Mouse (Mus musculus): Measurements from ENCODE around the gene Nfib. TPM values are rescaled to one million over a fixed set of nuclear protein-coding genes. Genes with fewer than 3 reads are reported as not detected.

Gene Nfib
- total and polyA plus RNA-seq, 3 experiments = 0.04 to 0.11 (median 0.09) TPM

GRCm38 (mm10) chr4:82443441-82443840 lies 262.1 kb downstream of the Nfib start:
- H3K4me3 ChIP-seq (replicated peaks in 1 of 3; ENCODE audit: low read depth in 2 of 3, low read length in 2 of 3, poor library complexity in 1 of 3) = no peak overlapping the region
- TF ChIP-seq SIN3A (IDR thresholded peaks at IDR 0.05; ENCODE audit: low read length) = no peak
- no peak for TF ChIP-seq PAX5 (IDR thresholded peaks at IDR 0.05; ENCODE audit: low read length)
- no peak for TF ChIP-seq ZNF384 (IDR thresholded peaks at IDR 0.05; ENCODE audit: low read depth, low read length)
- TF ChIP-seq JUND (conservative IDR thresholded peaks at IDR 0.05; ENCODE audit: low read depth, low read length) = no peak
- no peak for TF ChIP-seq ZKSCAN1 (IDR thresholded peaks at IDR 0.05; ENCODE audit: borderline replicate concordance, low read depth, low read length)
- TF ChIP-seq TCF12 (IDR thresholded peaks at IDR 0.05; ENCODE audit: low read depth, low read length) = no peak
- TF ChIP-seq EP300 (IDR thresholded peaks at IDR 0.05; ENCODE audit: low read length) = no peak
- no peak for TF ChIP-seq USF2 (conservative IDR thresholded peaks at IDR 0.05; ENCODE audit: low read depth, low read length)
- no peak for TF ChIP-seq TBP (conservative IDR thresholded peaks at IDR 0.05; ENCODE audit: low read depth, low read length)
- TF ChIP-seq ZC3H11A (IDR thresholded peaks at IDR 0.05; ENCODE audit: low read depth, low read length) = no peak
- TF ChIP-seq SMC3 (IDR thresholded peaks at IDR 0.05; ENCODE audit: low read depth, low read length) = no peak
- in situ Hi-C loops (cut with MboI; ENCODE audit: low pct_ligation_motif_present, low pct_unique_long_range_greater_than_20kb, low sequenced_read_pairs) = no loop called here
- H3K79me2 ChIP-seq (replicated peaks; ENCODE audit: control insufficient read depth, extremely low read depth, insufficient read depth, poor library complexity, severe bottlenecking) = no peaks in the 10 kb centered on the region
- no peak for DNase-seq (ENCODE audit: extremely low read depth)
- H3K9ac ChIP-seq (ENCODE audit: insufficient read depth, low read depth) = no peak overlapping the region
- no peaks in the 10 kb centered on the region for H3K9me3 ChIP-seq (replicated peaks; ENCODE audit: low read length)
- dilution Hi-C loops (cut with MboI; ENCODE audit: extremely low pct_ligation_motif_present, extremely low pct_unique_long_range_greater_than_20kb, low sequenced_read_pairs) = no loop called here
- H3K4me2 ChIP-seq (ENCODE audit: insufficient read depth, low read depth, poor library complexity, severe bottlenecking) = no peak overlapping the region
- no peak overlapping the region for H3K27ac ChIP-seq (ENCODE audit: insufficient read depth, low read depth)
- H3K4me1 ChIP-seq (ENCODE audit: control insufficient read depth in 1 of 2, insufficient read depth in 2 of 2) = no peaks in the 10 kb centered on the region; a peak in 1 of 4 replicates
- no peaks in the 10 kb centered on the region for H3K27me3 ChIP-seq (replicated peaks)
- no peaks in the 10 kb centered on the region for H3K36me3 ChIP-seq (replicated peaks in 1 of 2; ENCODE audit: control insufficient read depth in 1 of 2, insufficient read depth in 1 of 2, low read length in 1 of 2)

- H3K36me3 ChIP-seq (replicated peaks in 1 of 2; ENCODE audit: control insufficient read depth in 1 of 2, insufficient read depth in 1 of 2, low read length in 1 of 2) = no peaks in the 10 kb centered on the region
- H3K27me3 ChIP-seq (replicated peaks) = no peaks in the 10 kb centered on the region
- TF ChIP-seq ELF1 (IDR thresholded peaks at IDR 0.05; ENCODE audit: low read depth, low read length) = no peak
- TF ChIP-seq BHLHE40 (IDR thresholded peaks at IDR 0.05; ENCODE audit: low read depth, low read length) = no peak
- TF ChIP-seq ZKSCAN1 (IDR thresholded peaks at IDR 0.05; ENCODE audit: borderline replicate concordance, low read depth, low read length) = no peak
- TF ChIP-seq USF1 (IDR thresholded peaks at IDR 0.05; ENCODE audit: low read depth, low read length) = no peak
- H3K4me3 ChIP-seq (replicated peaks in 1 of 3; ENCODE audit: low read depth in 2 of 3, low read length in 2 of 3, poor library complexity in 1 of 3) = no peak overlapping the region
- no peak for DNase-seq (ENCODE audit: extremely low read depth)
- H3K4me1 ChIP-seq (ENCODE audit: control insufficient read depth in 1 of 2, insufficient read depth in 2 of 2) = no peaks in the 10 kb centered on the region; a peak in 1 of 4 replicates
- in situ Hi-C loops (cut with MboI; ENCODE audit: low pct_ligation_motif_present, low pct_unique_long_range_greater_than_20kb, low sequenced_read_pairs) (no loop called here), dilution Hi-C loops (cut with MboI; ENCODE audit: extremely low pct_ligation_motif_present, extremely low pct_unique_long_range_greater_than_20kb, low sequenced_read_pairs) (no loop called here)
- no peaks in the 10 kb centered on the region for H3K9me3 ChIP-seq (replicated peaks; ENCODE audit: low read length)
- H3K79me2 ChIP-seq (replicated peaks; ENCODE audit: control insufficient read depth, extremely low read depth, insufficient read depth, poor library complexity, severe bottlenecking) = no peaks in the 10 kb centered on the region
- no peak overlapping the region for H3K27ac ChIP-seq (ENCODE audit: insufficient read depth, low read depth)
- H3K9ac ChIP-seq (ENCODE audit: insufficient read depth, low read depth) = no peak overlapping the region
- no peak overlapping the region for H3K4me2 ChIP-seq (ENCODE audit: insufficient read depth, low read depth, poor library complexity, severe bottlenecking)
These were observed 262.5 kb downstream of the Nfib start for GRCm38 (mm10) chr4:82443003-82443402.

- no peak overlapping the region for H3K9ac ChIP-seq (ENCODE audit: insufficient read depth, low read depth)
- no peaks in the 10 kb centered on the region; a peak in 1 of 4 replicates for H3K4me1 ChIP-seq (ENCODE audit: control insufficient read depth in 1 of 2, insufficient read depth in 2 of 2)
- dilution Hi-C loops (cut with MboI; ENCODE audit: extremely low pct_ligation_motif_present, extremely low pct_unique_long_range_greater_than_20kb, low sequenced_read_pairs) = no loop called here
- no peaks in the 10 kb centered on the region for H3K79me2 ChIP-seq (replicated peaks; ENCODE audit: control insufficient read depth, extremely low read depth, insufficient read depth, poor library complexity, severe bottlenecking)
- H3K4me3 ChIP-seq (replicated peaks in 1 of 3; ENCODE audit: low read depth in 2 of 3, low read length in 2 of 3, poor library complexity in 1 of 3) = no peak overlapping the region
- H3K9me3 ChIP-seq (replicated peaks; ENCODE audit: low read length) = no peaks in the 10 kb centered on the region
- no peaks in the 10 kb centered on the region for H3K36me3 ChIP-seq (replicated peaks in 1 of 2; ENCODE audit: control insufficient read depth in 1 of 2, insufficient read depth in 1 of 2, low read length in 1 of 2)
- in situ Hi-C loops (cut with MboI; ENCODE audit: low pct_ligation_motif_present, low pct_unique_long_range_greater_than_20kb, low sequenced_read_pairs) = no loop called here
- H3K27me3 ChIP-seq (replicated peaks) = no peaks in the 10 kb centered on the region
- no peak for DNase-seq (ENCODE audit: extremely low read depth)
- TF ChIP-seq ZNF384 (IDR thresholded peaks at IDR 0.05; ENCODE audit: low read depth, low read length) (no peak), SMC3 (IDR thresholded peaks at IDR 0.05; ENCODE audit: low read depth, low read length) (no peak), MEF2A (IDR thresholded peaks at IDR 0.05; ENCODE audit: borderline replicate concordance, low read depth, low read length) (no peak), ZKSCAN1 (IDR thresholded peaks at IDR 0.05; ENCODE audit: borderline replicate concordance, low read depth, low read length) (no peak), CHD2 (IDR thresholded peaks at IDR 0.05; ENCODE audit: low read length) (no peak), NRF1 (IDR thresholded peaks at IDR 0.05; ENCODE audit: low read depth, low read length) (no peak), ZMIZ1 (IDR thresholded peaks at IDR 0.05; ENCODE audit: low read depth, low read length) (no peak), NELFE (IDR thresholded peaks at IDR 0.05; ENCODE audit: low read depth, low read length) (no peak)
- no peak overlapping the region for H3K4me2 ChIP-seq (ENCODE audit: insufficient read depth, low read depth, poor library complexity, severe bottlenecking)
- H3K27ac ChIP-seq (ENCODE audit: insufficient read depth, low read depth) = no peak overlapping the region
These were observed 264.9 kb downstream of the Nfib start for GRCm38 (mm10) chr4:82440606-82441005.

Measured in CH12.LX (cell line).